Mouse (Mus musculus): ENCODE measurements around the gene Lhx8. TPM values are rescaled to one million over a fixed set of nuclear protein-coding genes. Genes with fewer than 3 reads are reported as not detected.

Lhx8 gene
- polyA plus RNA-seq, 1 experiment from 2014 or later = 0.27 TPM

DNA sequence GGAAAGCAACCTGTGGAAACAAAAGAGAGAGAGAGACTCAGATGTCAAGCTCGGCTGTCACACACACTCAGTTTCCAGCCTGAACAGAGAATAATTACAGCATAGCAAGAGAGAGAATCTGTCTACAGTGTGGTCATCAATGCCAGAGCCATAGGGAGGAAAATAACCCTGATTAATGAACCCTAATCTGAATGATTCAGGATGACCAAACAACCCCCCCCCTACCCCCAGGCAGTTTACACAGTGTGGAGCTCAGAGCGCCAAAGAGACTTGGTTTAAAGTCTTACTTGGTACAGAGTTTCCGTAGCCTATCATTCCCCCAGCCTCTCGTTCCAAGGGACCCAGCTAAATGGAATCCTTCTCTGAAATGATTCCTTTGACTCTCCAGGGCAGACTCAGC, 45.1 kb downstream of the Lhx8 start:
- no peak overlapping the region for H3K27ac ChIP-seq (ENCODE audit: low read depth, low read length)
- no peaks in the 10 kb centered on the region for H3K36me3 ChIP-seq (ENCODE audit: control insufficient read depth, insufficient read depth, low read length)
- no peaks in the 10 kb centered on the region for H3K4me1 ChIP-seq (ENCODE audit: control insufficient read depth, insufficient read depth, low read length)
- H3K4me3 ChIP-seq (ENCODE audit: low read depth, low read length) = no peak overlapping the region
- no peak for ATAC-seq (ENCODE audit: insufficient read depth, low FRiP score, low TSS enrichment)
- WGBS = 63% methylated on average over 4 of the region's 4 CpGs
- no peak for DNase-seq (ENCODE audit: low spot score)
- H3K27me3 ChIP-seq (ENCODE audit: control insufficient read depth, insufficient read depth, low read length) = no peaks in the 10 kb centered on the region
- H3K4me2 ChIP-seq (ENCODE audit: low read depth) = no peak overlapping the region
- H3K9ac ChIP-seq (ENCODE audit: low read length) = no peak overlapping the region
- no peaks in the 10 kb centered on the region for H3K9me3 ChIP-seq (ENCODE audit: control insufficient read depth, low read length)

DNA sequence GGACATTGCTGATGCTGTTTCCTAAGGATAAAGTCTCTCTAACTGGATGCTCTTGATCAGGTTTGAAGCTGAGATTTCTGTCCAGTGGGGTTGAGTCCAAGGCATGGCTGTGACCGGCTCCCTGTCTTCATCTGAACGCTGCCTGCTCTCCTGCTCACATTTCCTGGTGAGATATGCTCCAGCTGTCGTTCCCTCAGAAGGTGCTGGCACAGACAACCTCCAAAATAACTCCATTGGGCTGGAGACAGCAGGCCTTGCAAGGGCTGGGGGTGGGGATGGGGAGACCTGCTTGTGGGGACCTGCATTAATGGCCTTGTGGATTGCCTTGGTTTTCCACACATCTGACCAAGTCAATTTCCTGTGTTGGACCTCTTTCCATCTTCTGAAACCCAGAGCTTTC, 46.2 kb downstream of the Lhx8 start:
- no peaks in the 10 kb centered on the region for H3K9me3 ChIP-seq (ENCODE audit: control insufficient read depth, low read length)

DNA sequence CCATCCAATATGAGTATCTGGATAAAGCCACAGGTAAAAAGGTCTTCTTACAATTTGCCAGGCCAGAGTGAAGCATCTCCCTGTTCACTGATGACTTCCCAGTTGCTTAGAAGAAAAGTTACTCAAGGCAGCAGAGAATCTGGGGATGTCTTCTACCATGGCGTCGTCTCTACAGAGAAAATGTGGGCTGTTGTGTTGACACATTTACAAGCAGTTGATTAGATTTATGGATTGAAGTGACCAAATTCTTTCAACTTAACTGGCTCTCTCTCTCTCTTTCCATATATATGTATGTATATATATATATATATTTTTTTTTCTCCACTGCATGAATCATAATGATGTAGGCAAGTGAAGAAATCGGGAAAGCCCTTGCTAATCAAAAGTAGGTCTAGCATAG, 55.8 kb downstream of the Lhx8 start:
- Histone ChIP-seq H3K4me1 (ENCODE audit: control insufficient read depth, insufficient read depth, low read length) (no peaks in the 10 kb centered on the region), H3K27me3 (ENCODE audit: control insufficient read depth, insufficient read depth, low read length) (no peaks in the 10 kb centered on the region), H3K4me2 (ENCODE audit: low read depth) (no peak overlapping the region), H3K4me3 (ENCODE audit: low read depth, low read length) (no peak overlapping the region), H3K27ac (ENCODE audit: low read depth, low read length) (no peak overlapping the region), H3K36me3 (ENCODE audit: control insufficient read depth, insufficient read depth, low read length) (no peaks in the 10 kb centered on the region), H3K9ac (ENCODE audit: low read length) (no peak overlapping the region), H3K9me3 (ENCODE audit: control insufficient read depth, low read length) (no peaks in the 10 kb centered on the region)
- ATAC-seq (ENCODE audit: insufficient read depth, low FRiP score, low TSS enrichment) (no peak), DNase-seq (ENCODE audit: low spot score) (no peak)
- 77% methylated on average over 3 of the region's 3 CpGs for WGBS

More for the DNA sequence above, 46.2 kb downstream of the Lhx8 start:
- Histone ChIP-seq H3K27me3 (ENCODE audit: control insufficient read depth, insufficient read depth, low read length) (no peaks in the 10 kb centered on the region), H3K27ac (ENCODE audit: low read depth, low read length) (no peak overlapping the region), H3K9ac (ENCODE audit: low read length) (no peak overlapping the region), H3K4me3 (ENCODE audit: low read depth, low read length) (no peak overlapping the region), H3K36me3 (ENCODE audit: control insufficient read depth, insufficient read depth, low read length) (no peaks in the 10 kb centered on the region), H3K4me2 (ENCODE audit: low read depth) (no peak overlapping the region), H3K4me1 (ENCODE audit: control insufficient read depth, insufficient read depth, low read length) (no peaks in the 10 kb centered on the region)
- no peak for ATAC-seq (ENCODE audit: insufficient read depth, low FRiP score, low TSS enrichment)
- no peak for DNase-seq (ENCODE audit: low spot score)
- WGBS = 77% methylated on average over 3 of the region's 3 CpGs

DNA sequence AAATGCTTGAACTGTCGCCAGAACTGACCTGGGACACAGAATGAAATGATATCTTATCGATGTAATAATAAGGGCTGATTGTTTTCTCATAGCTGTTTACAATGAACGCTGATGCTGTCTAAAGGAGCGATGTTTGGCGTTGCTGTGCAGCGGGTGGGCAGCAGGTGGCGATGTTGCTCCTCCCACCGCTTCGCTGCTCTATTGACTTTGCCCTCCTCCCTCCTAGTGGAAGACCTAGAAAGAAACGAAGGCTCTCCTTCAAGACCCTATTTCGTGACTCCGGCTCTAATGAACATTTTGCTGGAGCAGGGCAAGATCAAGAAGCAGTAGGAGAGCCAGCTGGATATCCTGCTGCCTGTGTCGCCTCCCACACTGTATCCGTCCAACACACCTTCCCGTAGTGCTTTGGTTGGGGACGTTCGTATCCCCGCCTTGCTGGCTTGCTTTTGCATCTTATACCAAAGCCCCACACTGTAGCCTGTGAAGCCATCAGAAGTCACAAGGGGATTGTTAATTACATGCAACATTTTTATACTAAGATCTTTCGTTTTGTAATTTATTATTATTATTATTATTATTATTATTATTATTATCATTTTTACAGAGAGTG, 60.6 kb downstream of the Lhx8 start:
- Histone ChIP-seq H3K36me3 (ENCODE audit: control insufficient read depth, insufficient read depth, low read length) (no peaks in the 10 kb centered on the region), H3K27ac (ENCODE audit: low read depth, low read length) (no peak overlapping the region), H3K4me3 (ENCODE audit: low read depth, low read length) (no peak overlapping the region), H3K9ac (ENCODE audit: low read length) (peak overlapping the region; percentile 36; the same call in 1 of the 2 replicates), H3K9me3 (ENCODE audit: control insufficient read depth, low read length) (no peaks in the 10 kb centered on the region), H3K4me1 (ENCODE audit: control insufficient read depth, insufficient read depth, low read length) (no peaks in the 10 kb centered on the region), H3K4me2 (ENCODE audit: low read depth) (peak overlapping the region; percentile 49), H3K27me3 (ENCODE audit: control insufficient read depth, insufficient read depth, low read length) (no peaks in the 10 kb centered on the region)
- DNase-seq (ENCODE audit: low spot score) (peak; percentile 88), ATAC-seq (ENCODE audit: insufficient read depth, low FRiP score, low TSS enrichment) (peak; percentile 75)
- 15% methylated on average over 19 of the region's 19 CpGs for WGBS

DNA sequence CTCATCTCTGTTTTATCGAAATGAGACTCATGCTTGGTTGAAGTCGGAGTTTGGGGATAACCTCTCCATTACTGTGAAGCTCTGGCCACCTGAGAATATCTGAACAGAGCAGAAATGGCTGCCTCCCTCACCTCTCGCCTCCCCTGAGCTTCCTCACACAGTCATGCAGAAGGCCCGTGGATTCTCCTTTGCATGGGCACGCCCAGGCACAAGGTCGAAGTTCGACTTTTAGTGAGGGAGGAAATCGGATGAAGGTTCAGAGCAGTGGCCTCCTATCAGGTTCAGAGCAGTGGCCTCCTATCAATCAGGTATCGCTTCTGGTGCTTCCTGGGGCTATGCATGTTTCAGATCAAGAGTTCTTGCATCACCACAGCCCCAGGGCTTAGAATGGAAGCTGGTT, 62.1 kb downstream of the Lhx8 start:
- Histone ChIP-seq H3K9ac (ENCODE audit: low read length) (no peak overlapping the region), H3K27me3 (ENCODE audit: control insufficient read depth, insufficient read depth, low read length) (no peaks in the 10 kb centered on the region), H3K36me3 (ENCODE audit: control insufficient read depth, insufficient read depth, low read length) (no peaks in the 10 kb centered on the region), H3K4me3 (ENCODE audit: low read depth, low read length) (no peak overlapping the region), H3K4me2 (ENCODE audit: low read depth) (no peak overlapping the region), H3K9me3 (ENCODE audit: control insufficient read depth, low read length) (no peaks in the 10 kb centered on the region), H3K4me1 (ENCODE audit: control insufficient read depth, insufficient read depth, low read length) (no peaks in the 10 kb centered on the region), H3K27ac (ENCODE audit: low read depth, low read length) (no peak overlapping the region)
- 76% methylated on average over 9 of the region's 9 CpGs for WGBS
- no peak for ATAC-seq (ENCODE audit: insufficient read depth, low FRiP score, low TSS enrichment)
- no peak for DNase-seq (ENCODE audit: low spot score)

DNA sequence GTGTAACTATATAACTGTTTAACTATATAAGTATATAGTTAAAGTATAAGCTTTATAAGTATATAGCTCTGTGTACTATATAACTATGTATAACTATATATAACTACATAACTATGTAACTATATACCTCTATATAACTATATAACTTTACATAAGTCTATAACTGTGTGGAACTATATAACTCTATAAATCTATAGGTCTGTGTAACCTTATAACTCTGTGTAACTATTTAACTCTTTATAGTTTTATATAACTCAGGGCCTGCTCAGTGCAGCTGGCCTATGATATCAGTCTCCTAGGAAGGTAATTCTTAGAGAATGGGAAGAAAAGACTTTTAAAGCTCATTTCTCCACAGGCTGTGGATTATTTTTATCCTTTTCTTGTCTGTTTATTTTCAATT, 73.1 kb downstream of the Lhx8 start:
- DNase-seq (ENCODE audit: low spot score) = no peak
- no peaks in the 10 kb centered on the region for H3K27me3 ChIP-seq (ENCODE audit: control insufficient read depth, insufficient read depth, low read length)
- no peak overlapping the region for H3K9ac ChIP-seq (ENCODE audit: low read length)
- ATAC-seq (ENCODE audit: insufficient read depth, low FRiP score, low TSS enrichment) = no peak
- no peaks in the 10 kb centered on the region for H3K4me1 ChIP-seq (ENCODE audit: control insufficient read depth, insufficient read depth, low read length)
- H3K4me3 ChIP-seq (ENCODE audit: low read depth, low read length) = no peak overlapping the region
- H3K36me3 ChIP-seq (ENCODE audit: control insufficient read depth, insufficient read depth, low read length) = no peaks in the 10 kb centered on the region
- no peak overlapping the region for H3K27ac ChIP-seq (ENCODE audit: low read depth, low read length)
- no peaks in the 10 kb centered on the region for H3K9me3 ChIP-seq (ENCODE audit: control insufficient read depth, low read length)
- H3K4me2 ChIP-seq (ENCODE audit: low read depth) = no peak overlapping the region
